Mouse (Mus musculus): ENCODE data around the gene Creld2. TPM values are rescaled to one million over a fixed set of nuclear protein-coding genes. Genes with fewer than 3 reads are reported as not detected.
A peak's percentile ranks its signal among the peaks of the same experiment; 100 is the strongest.

The Creld2 gene
- total RNA-seq, 2 experiments from 2014 or later: 26.2 to 35.6 TPM

DNA sequence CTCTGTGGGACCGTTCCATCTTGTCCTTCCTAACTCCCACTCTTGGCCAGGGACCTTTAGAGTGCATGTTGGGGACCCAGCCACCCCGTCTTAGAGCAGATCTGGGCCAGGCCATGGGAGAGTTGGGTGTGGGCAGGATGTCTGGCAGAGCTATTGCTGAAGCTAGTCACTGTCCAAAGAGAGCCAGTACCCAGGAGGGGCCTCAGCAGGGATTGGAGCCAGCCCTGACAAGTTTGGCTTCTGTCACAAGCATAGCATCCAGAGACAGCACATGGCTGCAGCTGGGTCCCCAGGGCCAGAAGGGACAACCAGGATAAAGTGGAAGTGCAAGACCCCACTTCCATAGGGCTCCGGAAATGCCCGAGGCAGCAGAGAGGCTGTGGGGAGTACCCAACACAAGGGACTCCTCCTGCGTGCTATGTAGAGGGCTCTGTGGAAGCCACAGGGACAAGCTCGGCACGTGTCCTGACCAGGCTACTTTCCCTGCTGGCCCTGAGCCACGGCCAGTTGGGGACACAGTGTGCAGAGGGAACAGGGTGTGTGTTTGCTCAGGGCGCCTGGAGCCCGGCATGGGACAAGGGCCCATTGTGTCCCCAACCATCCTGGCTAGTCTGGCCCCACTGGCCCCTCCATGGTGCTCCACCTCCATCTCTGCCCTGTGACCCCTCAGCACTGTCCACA lies 30.8 kb downstream of the Creld2 start:
- intact Hi-C loops (cut with DNase I): no loop called here
- DNase-seq: peak; percentile 84

DNA sequence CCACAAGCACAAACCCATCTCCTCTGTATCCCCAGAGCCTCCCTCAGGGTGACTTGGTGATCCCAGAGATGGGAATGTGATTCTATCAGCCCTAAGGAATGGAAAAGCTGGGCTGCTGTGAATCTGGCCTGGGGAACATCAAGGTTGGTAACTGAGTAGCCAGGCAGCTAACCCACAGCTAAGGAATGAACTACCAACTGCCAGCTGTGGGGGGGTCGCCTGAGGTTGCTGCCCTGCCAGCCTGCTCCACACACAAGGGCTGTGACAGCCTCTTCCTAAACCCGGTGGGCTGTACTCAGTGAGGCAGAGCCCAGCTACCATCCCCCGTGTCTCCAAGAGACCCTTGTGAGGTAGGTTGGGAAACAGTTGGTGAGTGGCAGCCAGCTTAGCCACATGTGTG lies 31.6 kb downstream of the Creld2 start:
- no peak for DNase-seq
- intact Hi-C loops (cut with DNase I): no loop called here

DNA sequence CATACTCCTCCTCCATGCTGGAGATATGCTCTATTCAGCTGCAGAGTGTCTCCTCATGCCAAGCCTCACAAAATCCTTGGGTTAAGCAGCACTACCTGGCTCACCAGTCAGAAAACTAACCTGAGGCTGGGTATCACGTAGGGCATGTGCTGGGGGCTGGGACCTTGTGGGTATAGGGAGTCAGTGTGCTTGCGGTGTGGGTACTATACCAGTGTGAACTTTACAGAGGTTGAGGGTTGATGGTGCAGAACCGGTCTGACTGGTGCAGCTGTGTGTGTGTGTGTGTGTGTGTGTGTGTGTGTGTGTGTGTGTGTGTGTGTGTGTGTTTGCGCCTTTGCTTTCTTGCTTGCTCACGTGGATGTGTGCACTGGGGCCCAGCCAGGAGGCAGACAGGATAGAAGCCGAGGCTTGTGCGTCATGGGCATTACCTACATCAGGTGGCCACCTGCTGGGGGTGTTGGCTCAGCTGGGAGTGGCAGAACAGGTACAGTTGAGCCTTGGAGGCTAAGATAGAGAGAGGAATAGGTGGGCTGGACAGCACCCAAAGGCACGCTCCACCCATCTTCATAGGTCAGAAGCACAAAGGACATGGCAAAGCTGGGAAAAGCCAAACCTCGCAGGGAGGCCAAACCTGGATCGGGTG lies 32.2 kb downstream of the Creld2 start:
- intact Hi-C loops (cut with DNase I): no loop called here

DNA sequence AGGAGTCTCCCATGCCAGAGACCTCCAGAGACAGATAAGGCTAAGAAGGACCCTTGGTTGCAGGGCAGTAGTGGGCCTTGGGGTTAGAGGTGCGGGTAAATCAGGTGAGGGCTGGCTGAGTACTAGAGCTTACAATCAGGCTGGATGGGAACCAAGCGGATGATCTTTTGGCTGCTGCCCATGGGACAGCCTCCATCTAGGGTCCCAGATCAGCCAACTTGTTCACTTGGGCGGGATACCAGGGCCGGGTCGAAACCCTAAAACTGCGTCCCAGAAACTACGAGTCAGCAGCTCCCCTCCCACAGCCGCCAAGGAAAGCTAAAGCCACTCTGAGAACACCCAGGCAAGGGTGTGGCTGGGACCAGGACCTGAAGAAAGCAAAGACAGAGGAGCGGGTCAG lies 33.7 kb downstream of the Creld2 start:
- DNase-seq: no peak
- intact Hi-C loops (cut with DNase I): no loop called here

More for the DNA sequence above, 32.2 kb downstream of the Creld2 start:
- DNase-seq: no peak

DNA sequence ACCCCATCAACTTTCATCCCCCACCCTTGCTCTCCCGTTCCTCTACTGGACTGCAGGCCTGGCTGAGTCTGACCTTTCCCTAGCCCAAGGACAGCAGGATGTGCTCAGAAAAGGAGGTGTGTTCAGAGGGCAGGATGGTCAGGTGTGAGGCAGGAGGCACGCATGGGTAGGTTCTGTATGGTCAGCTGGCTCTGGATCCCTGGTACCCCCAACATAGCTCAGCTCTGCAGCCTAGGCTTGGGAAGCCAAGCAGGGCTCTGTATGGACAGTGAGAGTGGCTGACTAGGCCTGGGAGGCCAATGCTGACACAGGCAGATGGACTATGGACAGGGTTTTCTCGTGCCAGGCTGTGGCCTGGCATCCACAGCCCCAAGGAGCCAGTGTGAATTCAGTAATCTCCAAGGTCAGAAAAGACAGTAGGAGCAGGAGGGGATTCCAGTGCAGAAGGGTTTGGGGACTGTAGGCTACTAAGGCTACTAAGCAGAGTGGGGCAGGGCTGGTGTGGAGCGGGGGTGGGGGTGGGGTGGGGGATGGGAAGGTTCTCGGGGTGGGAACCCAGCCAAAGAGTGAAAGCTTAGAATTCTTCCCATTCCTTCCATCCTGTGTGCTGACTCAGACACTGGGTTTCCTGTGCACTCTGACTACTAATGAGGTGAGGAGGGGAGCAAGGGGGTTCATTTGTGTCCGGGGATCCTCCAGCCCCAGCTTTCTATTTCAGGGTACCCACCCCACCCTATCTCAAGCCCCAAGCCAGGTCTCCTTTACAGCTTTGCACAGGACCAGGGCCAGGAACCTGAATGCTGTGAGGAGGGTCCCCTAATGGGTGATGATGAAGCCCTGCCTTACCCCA lies 34.9 kb downstream of the Creld2 start:
- no peak for DNase-seq
- intact Hi-C loops (cut with DNase I): no loop called here

DNA sequence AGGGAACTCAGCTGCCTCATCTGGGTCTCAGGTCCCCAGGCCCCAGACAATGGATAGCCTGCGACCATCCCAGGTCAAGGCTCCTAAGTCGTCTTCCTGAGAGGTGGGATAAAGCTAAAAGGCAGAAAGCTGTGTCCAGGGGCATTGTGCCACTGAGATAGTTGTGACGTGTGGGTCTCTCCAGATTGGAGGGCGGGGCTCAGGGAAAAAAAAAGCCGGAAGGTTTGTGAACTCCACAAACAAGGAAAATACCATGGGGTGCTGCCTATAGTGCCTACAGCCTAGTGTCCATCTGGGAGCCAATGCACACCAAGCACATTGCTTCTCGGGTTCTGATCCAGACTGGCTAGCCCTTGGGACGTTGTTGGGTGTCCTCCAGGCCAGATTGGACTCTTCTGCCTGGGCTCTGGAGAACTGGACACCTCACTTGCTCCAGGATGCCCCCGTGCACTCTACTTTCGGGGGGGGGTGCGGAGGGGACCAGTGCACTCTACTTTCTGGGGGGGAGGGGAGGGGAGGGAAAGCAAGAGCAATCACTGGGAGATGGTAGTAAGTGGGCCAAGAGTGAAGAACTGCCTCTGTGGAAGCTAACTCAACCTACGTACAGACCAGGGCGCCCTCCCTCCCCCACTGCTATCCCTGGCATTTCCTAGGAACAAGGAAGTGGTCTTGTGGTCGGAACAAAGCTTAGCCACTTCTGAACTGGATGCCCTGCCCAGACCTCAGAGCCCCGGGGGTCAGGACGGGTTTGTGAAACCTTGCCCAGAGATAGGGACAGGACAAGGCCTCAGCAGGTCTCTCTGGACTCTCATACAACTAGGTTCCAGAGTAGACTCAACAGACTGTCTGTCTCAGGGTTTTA lies 35.8 kb downstream of the Creld2 start:
- intact Hi-C loops (cut with DNase I): no loop called here
- DNase-seq: no peak

DNA sequence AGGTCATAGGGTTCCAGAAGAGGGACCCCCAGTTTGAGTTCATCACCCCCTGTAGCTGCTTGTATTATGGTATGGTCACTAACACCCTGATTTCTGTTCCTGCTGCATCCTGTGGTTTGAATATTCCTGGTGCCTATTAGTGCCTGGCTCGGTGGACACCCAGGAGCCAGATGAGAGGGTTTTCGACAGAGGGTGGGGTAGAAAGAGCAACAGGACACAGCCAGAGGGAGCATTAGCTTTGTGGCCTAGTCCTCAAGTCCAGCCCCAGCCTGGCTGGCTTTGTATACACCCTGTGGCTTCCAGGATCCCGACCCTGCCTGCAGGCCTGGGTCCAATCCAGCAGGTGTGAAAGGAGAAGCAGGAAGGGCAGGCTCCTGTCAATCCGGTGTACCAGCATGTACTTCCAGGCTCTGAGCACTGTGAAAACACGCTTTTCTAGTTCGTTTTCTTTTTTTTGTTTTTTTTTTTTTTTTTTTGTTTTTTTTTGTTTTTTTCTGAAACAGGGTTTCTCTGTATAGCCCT lies 36.5 kb downstream of the Creld2 start:
- intact Hi-C loops (cut with DNase I): no loop called here
- no peak for DNase-seq

DNA sequence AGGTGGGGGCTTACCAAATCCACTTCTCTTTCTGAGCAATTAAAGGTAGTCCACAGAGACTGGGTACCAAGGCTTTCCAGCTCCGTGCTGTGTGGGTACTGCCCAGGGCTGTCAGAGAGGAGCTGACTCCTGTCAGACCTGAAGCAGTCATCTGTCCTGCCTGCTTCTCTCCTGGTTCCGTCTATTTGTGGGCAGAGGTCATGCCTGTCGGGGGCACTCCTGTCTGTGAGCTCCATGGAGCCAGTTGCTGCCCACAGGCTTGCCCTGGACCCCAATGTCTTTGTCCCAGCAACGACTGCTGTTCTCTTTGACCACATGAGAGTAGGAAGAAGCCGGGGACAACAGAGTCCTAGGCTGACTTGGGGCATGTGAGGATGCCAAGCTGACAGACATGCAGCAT lies 37.2 kb downstream of the Creld2 start:
- intact Hi-C loops (cut with DNase I): no loop called here
- DNase-seq: no peak

DNA sequence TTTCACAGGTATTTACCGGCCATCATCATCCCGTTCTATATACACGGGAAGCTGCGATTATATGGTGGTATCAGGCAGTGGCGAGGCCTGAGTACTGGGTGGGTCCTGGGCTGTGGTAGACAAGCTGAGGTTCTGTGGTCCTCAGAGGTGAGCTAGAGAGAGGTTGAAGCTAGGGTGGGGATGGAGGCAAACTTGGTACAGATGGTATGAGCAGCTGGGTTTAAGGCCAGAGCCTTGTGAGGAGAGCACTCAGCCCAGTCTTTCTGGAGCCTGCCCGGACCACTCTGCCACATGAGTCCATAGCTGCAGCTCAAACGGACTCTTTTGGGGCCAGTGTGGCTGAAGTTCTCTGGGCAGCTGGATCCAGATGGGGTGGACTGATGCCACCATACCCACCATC lies 37.9 kb downstream of the Creld2 start:
- DNase-seq: no peak
- intact Hi-C loops (cut with DNase I): no loop called here

DNA sequence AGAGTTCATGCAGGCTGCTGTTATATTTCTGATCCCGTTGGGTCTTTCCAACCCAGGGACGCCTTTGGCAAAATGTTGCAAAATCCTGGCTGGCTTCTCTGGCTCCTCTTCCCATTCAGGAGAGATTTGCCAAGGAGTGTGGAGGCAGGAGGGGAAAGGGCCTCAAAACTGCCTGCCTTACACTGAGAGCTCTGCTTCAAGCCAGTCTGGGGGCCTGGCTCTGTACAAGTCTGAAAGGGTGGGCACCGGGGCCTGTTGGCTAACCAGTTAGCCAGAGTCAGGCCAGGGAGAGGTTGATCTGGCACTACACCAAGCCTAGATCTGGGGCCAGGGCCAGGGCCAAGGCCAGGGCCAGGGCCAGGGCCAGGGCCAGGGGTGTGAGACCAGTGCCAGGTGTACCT lies 38.7 kb downstream of the Creld2 start:
- DNase-seq: peak; percentile 81
- intact Hi-C loops (cut with DNase I): no loop called here

DNA sequence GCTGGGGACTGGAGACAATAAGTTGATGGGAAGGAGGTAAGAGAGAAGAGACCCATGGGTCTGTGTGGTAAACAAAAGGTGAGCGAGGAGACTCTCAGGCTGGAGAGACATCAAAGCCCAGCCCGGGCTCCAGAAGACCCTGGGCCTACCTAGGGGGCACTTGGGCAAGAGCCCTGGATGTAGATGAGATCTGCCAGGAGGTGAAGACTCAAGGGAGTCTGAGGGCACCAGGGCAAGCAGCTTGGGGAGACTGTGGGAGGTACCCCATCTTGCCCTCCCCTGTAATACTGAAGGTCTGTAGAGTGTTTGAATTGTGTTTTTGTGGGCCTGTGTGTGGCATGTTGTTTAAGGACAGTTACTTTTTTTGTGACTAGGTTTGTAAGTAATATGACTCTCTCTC lies 39.3 kb downstream of the Creld2 start:
- DNase-seq: no peak
- intact Hi-C loops (cut with DNase I): no loop called here

DNA sequence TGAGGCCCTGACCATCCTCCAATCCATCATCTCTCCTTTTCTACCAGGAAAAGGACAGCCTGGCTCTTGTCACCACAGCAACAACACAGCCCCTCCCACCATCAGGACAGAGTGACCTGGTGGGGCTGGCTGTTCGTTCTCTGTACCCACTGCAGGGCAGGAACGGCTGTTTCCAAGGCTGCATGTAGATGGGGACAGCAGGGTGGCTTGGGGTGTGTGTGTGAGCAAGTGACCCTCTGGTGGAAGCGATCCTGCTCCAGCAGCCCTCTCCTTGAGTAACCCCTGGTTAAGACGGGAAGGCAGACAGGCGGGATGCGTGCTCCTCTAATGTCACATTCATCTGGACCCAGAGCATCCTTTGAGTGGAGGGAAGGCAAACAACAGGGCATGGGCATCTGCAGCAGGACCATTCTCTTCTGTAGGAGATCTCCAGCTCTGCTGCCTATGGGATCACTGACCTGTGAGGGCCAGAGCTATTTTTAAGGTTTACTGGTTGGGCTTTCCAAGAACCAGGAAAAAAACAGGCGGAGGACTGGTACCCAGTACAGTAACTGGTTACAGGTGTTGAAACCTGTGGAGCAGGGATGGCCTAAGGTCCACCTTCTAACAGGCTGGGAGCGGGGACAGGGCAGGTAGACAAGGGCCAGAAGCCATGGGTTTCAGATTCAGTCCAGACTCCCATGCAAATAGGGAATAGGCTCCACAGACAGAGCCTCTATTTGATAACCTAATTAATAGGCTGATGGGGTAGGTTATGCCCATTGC lies 39.9 kb downstream of the Creld2 start:
- DNase-seq: no peak
- intact Hi-C loops (cut with DNase I): no loop called here

DNA sequence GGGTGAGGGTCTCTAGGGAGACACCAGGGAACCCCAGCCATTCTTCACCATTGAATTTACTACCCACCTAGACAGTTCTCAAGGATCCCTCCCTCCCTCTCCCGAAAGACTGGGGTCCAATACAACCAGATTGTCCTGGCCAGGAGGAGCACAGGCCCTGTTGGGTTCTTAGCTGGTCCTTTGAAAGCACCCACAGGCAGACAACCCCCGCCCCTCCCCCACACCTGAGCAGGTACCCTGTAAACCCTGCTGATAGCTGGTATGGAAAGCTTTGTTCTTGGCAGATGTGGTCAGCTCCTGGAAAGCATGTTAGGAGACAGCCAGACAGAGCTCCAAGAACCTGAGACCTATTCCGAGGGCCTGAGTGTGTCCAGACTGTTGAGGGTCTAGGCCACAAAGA lies 41.3 kb downstream of the Creld2 start:
- intact Hi-C loops (cut with DNase I): no loop called here
- no peak for DNase-seq

DNA sequence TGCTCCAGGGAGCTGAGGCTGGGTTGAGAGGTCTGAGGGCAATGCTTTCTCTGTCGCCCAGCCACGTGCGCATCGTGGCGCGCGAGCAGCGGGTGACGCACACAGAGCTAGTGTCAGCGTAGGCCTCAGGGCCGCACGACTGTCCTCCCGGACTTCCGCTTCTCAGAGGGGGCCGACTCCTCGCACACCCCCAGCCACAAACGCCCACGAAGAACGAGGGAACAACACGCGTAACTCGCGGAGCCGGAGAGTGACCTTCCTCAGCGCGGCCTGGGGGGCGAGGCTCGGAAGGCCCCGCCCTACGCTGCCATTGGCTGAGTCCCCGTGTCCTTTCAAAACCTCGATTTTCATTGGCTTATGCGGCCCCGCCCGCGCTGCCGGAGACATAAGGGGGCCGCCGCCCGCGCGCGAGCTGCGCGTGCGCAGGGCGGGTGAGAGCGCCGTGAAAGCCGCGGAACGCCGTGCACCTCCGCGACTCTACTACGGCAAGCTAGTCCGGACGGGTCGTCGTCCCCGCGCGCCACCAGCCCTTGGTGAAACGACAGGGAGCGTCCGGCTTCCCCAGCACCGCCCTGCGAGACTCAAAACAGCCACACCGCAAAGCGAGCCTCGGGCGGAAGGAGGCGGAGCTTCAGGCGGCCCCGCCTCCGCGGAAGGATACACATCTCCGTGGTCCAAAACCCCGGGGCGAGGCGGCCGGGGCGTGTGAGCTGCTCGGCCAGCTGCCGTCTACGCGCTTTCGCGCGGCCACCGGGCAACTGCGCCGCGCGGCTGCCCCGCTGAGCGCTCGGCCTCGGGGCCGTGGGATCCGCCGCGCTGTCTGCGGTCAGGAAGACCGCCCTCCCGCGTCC lies 42.6 kb downstream of the Creld2 start, which contains the start of gene Pim3:
TSS of gene Pim3 (plus strand) at position 415 of the 851 bp plus-strand sequence.
- peak; percentile 96 for DNase-seq
- intact Hi-C loops (cut with DNase I): no loop called here

DNA sequence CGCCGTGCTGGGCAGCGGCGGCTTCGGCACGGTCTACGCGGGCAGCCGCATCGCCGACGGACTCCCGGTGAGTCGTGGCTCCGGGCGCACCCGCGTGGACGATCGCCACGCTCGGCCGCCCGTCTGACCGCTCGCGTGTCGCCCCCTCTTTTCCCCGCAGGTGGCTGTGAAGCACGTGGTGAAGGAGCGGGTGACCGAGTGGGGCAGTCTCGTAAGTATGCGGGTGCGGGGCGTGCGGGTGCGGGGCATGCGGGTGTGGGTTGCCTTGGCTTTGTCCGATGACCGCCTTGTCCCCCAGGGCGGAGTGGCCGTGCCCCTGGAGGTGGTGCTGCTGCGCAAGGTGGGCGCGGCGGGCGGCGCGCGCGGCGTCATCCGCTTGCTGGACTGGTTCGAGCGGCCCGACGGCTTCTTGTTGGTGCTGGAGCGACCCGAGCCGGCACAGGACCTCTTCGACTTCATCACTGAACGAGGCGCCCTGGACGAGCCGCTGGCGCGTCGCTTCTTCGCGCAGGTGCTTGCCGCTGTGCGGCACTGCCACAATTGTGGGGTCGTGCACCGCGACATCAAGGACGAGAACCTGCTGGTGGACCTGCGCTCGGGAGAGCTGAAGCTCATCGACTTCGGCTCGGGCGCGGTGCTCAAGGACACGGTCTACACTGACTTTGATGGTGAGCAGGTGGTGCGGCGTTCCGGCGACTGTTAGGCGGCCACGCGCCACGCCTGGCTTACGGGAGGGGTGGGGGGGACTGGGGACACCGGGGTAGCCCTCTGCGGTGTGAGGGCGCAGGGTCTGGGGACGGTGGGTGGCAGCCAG lies 43.6 kb downstream of the Creld2 start:
- intact Hi-C loops (cut with DNase I): no loop called here
- peak; percentile 49 for DNase-seq

DNA sequence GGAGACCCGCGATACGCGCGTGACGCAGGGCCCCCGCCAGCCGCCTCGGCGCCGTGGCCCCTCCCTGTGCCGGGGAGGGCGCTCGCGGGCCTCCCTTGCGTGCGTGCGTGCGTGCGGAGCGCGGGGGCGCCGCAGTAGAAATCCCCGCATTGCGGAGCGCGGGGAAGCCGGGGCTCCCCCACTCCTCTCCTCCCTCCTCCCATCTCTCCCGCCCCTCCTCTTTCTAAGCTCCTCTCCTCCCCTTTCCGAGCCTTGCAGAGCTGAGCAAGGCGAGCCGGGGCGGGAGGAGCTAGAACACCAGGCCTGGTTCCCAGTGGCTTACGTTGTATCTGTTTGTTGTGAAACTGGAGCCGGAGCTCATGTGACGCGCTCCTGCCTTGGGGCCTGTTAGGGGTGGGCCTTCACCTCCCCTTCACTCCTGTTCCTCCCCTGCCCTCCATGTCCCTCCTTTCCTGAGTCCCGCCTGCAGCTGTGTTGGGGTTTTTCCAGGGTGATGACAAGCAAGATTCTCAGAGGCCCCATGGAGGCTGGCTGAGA lies 44.3 kb downstream of the Creld2 start:
- intact Hi-C loops (cut with DNase I): no loop called here
- peak; percentile 78 for DNase-seq

DNA sequence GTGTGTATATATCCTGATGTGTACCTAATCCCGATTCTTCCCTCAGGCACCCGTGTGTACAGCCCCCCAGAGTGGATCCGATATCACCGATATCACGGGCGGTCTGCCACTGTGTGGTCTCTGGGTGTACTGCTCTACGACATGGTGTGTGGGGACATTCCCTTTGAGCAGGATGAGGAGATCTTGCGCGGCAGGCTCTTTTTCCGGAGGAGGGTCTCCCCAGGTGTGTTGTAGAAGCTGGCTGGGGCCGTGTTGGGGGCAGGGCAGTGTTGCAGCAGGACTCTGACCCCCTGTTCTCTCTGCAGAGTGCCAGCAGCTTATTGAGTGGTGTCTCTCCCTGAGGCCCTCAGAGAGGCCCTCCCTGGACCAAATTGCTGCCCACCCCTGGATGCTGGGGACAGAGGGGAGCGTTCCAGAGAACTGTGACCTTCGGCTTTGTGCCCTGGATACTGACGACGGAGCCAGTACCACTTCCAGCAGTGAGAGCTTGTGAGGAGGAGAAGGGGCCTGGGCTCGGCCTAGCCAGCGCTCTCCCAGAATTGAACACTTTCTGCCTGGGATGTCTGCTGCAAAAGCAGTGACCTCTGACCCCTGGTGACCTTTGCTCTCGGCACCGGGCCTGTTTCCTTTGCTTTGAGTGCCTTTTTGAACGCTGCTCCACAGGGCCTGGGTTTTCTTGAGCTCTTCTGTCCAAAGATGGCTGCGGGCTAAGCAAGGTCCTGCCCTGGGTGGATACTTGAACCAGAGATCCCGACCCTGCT lies 45.0 kb downstream of the Creld2 start:
- no peak for DNase-seq
- intact Hi-C loops (cut with DNase I): no loop called here

Measured in left cerebral cortex, postnatal 4 days (tissue).